ENCODE assay signal across 18 mouse cellular contexts in genomic region chr7:143500912-143501311, GRCm38 (mm10). TPM values are rescaled to one million over a fixed set of nuclear protein-coding genes. Genes with fewer than 3 reads are reported as not detected.
A peak's percentile ranks its signal among the peaks of the same experiment; 100 is the strongest.
DNase-seq lines count a peak whose midpoint lies in the region; ATAC-seq and TF ChIP-seq lines count a peak whose summit lies in the region.
"Had no signal": no experiment of that assay in that cellular context is flagged by ENCODE, and none has a peak within 500 bp of the region (broad histone marks: within the 10 kb centered on the region; RNA-seq: fewer than 3 reads in every experiment).

No protein-coding gene starts in this region.

- TF ChIP-seq RAD21 in MEL (IDR thresholded peaks at IDR 0.05; ENCODE audit: low read depth, low read length), result no peak

- H3K27me3 ChIP-seq in kidney, embryonic 14.5 days (ENCODE audit: control insufficient read depth, insufficient read depth, low read length), result peaks cover 37% of the 10 kb centered on the region
- no peaks in the 10 kb centered on the region for H3K27me3 ChIP-seq in MEL (ENCODE audit: control insufficient read depth in 1 of 2, insufficient read depth in 2 of 2, low read length in 2 of 2)
- H3K27me3 ChIP-seq in liver, embryonic 16.5 days (ENCODE audit: control insufficient read depth, insufficient read depth, low read depth, low read length), result peaks cover 48% of the 10 kb centered on the region

- no peak for TF ChIP-seq CTCF in MEL (IDR thresholded peaks at IDR 0.05 in 2 of 3, conservative IDR thresholded peaks at IDR 0.05 in 1 of 3; ENCODE audit: control insufficient read depth in 1 of 3, insufficient read depth in 1 of 3, low read depth in 2 of 3, low read length in 3 of 3, poor library complexity in 1 of 3, severe bottlenecking in 1 of 3)

- H3K4me2 ChIP-seq in kidney, embryonic 14.5 days (replicated peaks; ENCODE audit: low read depth, low read length), result no peak overlapping the region
- no peak overlapping the region for H3K4me2 ChIP-seq in liver, embryonic 16.5 days (ENCODE audit: low read depth, low read length)

- no peaks in the 10 kb centered on the region for H3K9me3 ChIP-seq in kidney, embryonic 14.5 days (ENCODE audit: control insufficient read depth, low read length)
- no peaks in the 10 kb centered on the region for H3K9me3 ChIP-seq in MEL (replicated peaks; ENCODE audit: insufficient read depth, low read length)
- no peaks in the 10 kb centered on the region for H3K9me3 ChIP-seq in liver, embryonic 16.5 days (replicated peaks; ENCODE audit: control insufficient read depth, low read length)
- H3K9me3 ChIP-seq: midbrain, embryonic 13.5 days; stomach, embryonic 15.5 days had no signal

- H3K79me2 ChIP-seq in MEL (ENCODE audit: control insufficient read depth, insufficient read depth, low read length, poor library complexity), result peaks cover 10% of the 10 kb centered on the region

- ATAC-seq in kidney, embryonic 14.5 days (ENCODE audit: low FRiP score, low TSS enrichment), result no peak
- peak; percentile 64 for ATAC-seq in liver, embryonic 16.5 days (ENCODE audit: low read depth)
- ATAC-seq in erythroblast, adult 5-6 weeks (replicated peaks; ENCODE audit: low FRiP score, poor library complexity, severe bottlenecking), result no peak
- ATAC-seq: forebrain, embryonic 16.5 days; hindbrain, embryonic 16.5 days; midbrain, embryonic 13.5 days had no signal

- H3K4me3 ChIP-seq in kidney, embryonic 14.5 days (ENCODE audit: low read length), result no peak overlapping the region
- peak overlapping the region; percentile 78 to 91; a peak in 3 of 4 replicates for H3K4me3 ChIP-seq in MEL (ENCODE audit: control insufficient read depth in 1 of 2, insufficient read depth in 1 of 2, low read depth in 2 of 2, low read length in 2 of 2)
- no peak overlapping the region for H3K4me3 ChIP-seq in liver, embryonic 16.5 days (ENCODE audit: low read depth, low read length)

- H3K4me1 ChIP-seq in kidney, embryonic 14.5 days (ENCODE audit: control insufficient read depth, insufficient read depth, low read length), result no peaks in the 10 kb centered on the region
- peaks cover 12 to 28% of the 10 kb centered on the region in 2 experiments for H3K4me1 ChIP-seq in MEL (ENCODE audit: control insufficient read depth in 1 of 2, insufficient read depth in 2 of 2, low read length in 2 of 2)
- peaks cover 3% of the 10 kb centered on the region for H3K4me1 ChIP-seq in liver, embryonic 16.5 days (ENCODE audit: control insufficient read depth, low read depth, low read length)

- no peak overlapping the region for H3K9ac ChIP-seq in kidney, embryonic 14.5 days (ENCODE audit: low read depth, low read length)
- peak overlapping the region; percentile 85 for H3K9ac ChIP-seq in MEL (ENCODE audit: control insufficient read depth, low read depth, low read length, poor library complexity, severe bottlenecking)
- no peak overlapping the region for H3K9ac ChIP-seq in liver, embryonic 16.5 days (ENCODE audit: low read depth, low read length)
- H3K9ac ChIP-seq: midbrain, embryonic 13.5 days; stomach, embryonic 15.5 days had no signal

- H3K36me3 ChIP-seq in kidney, embryonic 14.5 days (ENCODE audit: control insufficient read depth, insufficient read depth, low read length), result no peaks in the 10 kb centered on the region
- H3K36me3 ChIP-seq in MEL (ENCODE audit: control insufficient read depth in 1 of 2, insufficient read depth in 2 of 2, low read length in 2 of 2), result peaks cover 0 to 16% of the 10 kb centered on the region in 2 experiments; a peak in 2 of 4 replicates
- no peaks in the 10 kb centered on the region for H3K36me3 ChIP-seq in liver, embryonic 16.5 days (ENCODE audit: control insufficient read depth, insufficient read depth)
- H3K36me3 ChIP-seq: G1E; midbrain, embryonic 13.5 days; stomach, embryonic 15.5 days had no signal

- peak; percentile 89 for DNase-seq in kidney, adult 11 months
- DNase-seq in MEL (ENCODE audit: low read depth, low spot score), result peak; percentile 81
- DNase-seq in kidney, adult 9 months, result peak; percentile 92
- DNase-seq in T-cell, adult 2 months (ENCODE audit: low spot score), result no peak
- DNase-seq: cerebellum, adult 18-20 months; gastrocnemius, adult 2 months; thymus, postnatal 14 days had no signal

- H3K27ac ChIP-seq in kidney, embryonic 14.5 days (ENCODE audit: low read depth, low read length), result no peak overlapping the region
- H3K27ac ChIP-seq in MEL (ENCODE audit: control insufficient read depth, low read depth, low read length), result peak overlapping the region; percentile 84; the same call in 1 of the 2 replicates
- H3K27ac ChIP-seq in liver, embryonic 16.5 days (ENCODE audit: low read length), result no peak overlapping the region
- H3K27ac ChIP-seq: gastrocnemius, adult 2 months; midbrain, embryonic 13.5 days; stomach, embryonic 15.5 days had no signal

- peak in 1 of 2 experiments; percentile 41; a peak in 1 of 4 replicates for TF ChIP-seq POLR2A in MEL (IDR thresholded peaks at IDR 0.05; ENCODE audit: control insufficient read depth in 1 of 2, insufficient read depth in 1 of 2, low read depth in 1 of 2, low read length in 2 of 2, poor library complexity in 1 of 2)

- 20% methylated on average over 2 of the region's 2 CpGs for WGBS in kidney, embryonic 14.5 days
- 44% methylated on average over 2 of the region's 2 CpGs for WGBS in liver, embryonic 16.5 days (ENCODE audit: insufficient replicate concordance)

- TF ChIP-seq EP300 in MEL (IDR thresholded peaks at IDR 0.05; ENCODE audit: low read depth in 1 of 2, low read length in 2 of 2), result peak in 1 of 2 experiments; percentile 27; a peak in 1 of 4 replicates

TF ChIP-seq in MEL, 35 proteins besides CTCF, POLR2A, EP300 and RAD21 (continues in another document):
- TF ChIP-seq ZC3H11A (IDR thresholded peaks at IDR 0.05; ENCODE audit: low read depth, low read length), result no peak
- TF ChIP-seq GABPA (IDR thresholded peaks at IDR 0.05; ENCODE audit: low read depth, low read length), result no peak
- TF ChIP-seq MAZ (IDR thresholded peaks at IDR 0.05; ENCODE audit: low read depth, low read length), result no peak
- no peak for TF ChIP-seq BHLHE40 (IDR thresholded peaks at IDR 0.05; ENCODE audit: borderline replicate concordance, low read depth, low read length)
- TF ChIP-seq POLR2AphosphoS5 (IDR thresholded peaks at IDR 0.05; ENCODE audit: borderline replicate concordance, low read depth, low read length), result no peak
- no peak for TF ChIP-seq CHD1 (IDR thresholded peaks at IDR 0.05; ENCODE audit: low read depth, low read length)
- no peak for TF ChIP-seq MAX (IDR thresholded peaks at IDR 0.05; ENCODE audit: low read length)
- TF ChIP-seq USF2 (IDR thresholded peaks at IDR 0.05; ENCODE audit: borderline replicate concordance in 1 of 2, insufficient read depth in 1 of 2, low read depth in 1 of 2, low read length in 2 of 2), result no peak
- no peak for TF ChIP-seq HCFC1 (IDR thresholded peaks at IDR 0.05; ENCODE audit: low read depth, low read length)
- no peak for TF ChIP-seq TBP (IDR thresholded peaks at IDR 0.05; ENCODE audit: low read depth, low read length)
- no peak for TF ChIP-seq NRF1 (IDR thresholded peaks at IDR 0.05; ENCODE audit: insufficient read depth, low read depth, low read length, poor library complexity, severe bottlenecking)
- no peak for TF ChIP-seq ZKSCAN1 (IDR thresholded peaks at IDR 0.05; ENCODE audit: low read depth, low read length)
- TF ChIP-seq GATA1 (IDR thresholded peaks at IDR 0.05; ENCODE audit: low read depth, low read length), result no peak
- TF ChIP-seq JUND (IDR thresholded peaks at IDR 0.05; ENCODE audit: low read depth, low read length), result no peak
- TF ChIP-seq MAFK (IDR thresholded peaks at IDR 0.05; ENCODE audit: borderline replicate concordance, low read depth, low read length), result no peak
- no peak for TF ChIP-seq KAT2A (conservative IDR thresholded peaks at IDR 0.05; ENCODE audit: low read depth, low read length)

RNA-seq across cellular contexts. Expression of gene Phlda2, which starts 2.0 kb away (rescaled TPM):
- 7.3 and 10.6 TPM in 2 replicates for polyA plus RNA-seq in kidney, embryonic 14.5 days (2014; fragmentation: Nextera tagmentation; extraction: Ambion mirVana)
- 152 and 160 TPM in 2 replicates for total RNA-seq in MEL (2012; rRNA removed)
- polyA plus RNA-seq in MEL (2012; ENCODE audit: insufficient read depth in 1 of 2, insufficient read length in 2 of 2, low read depth in 1 of 2, low replicate concordance in 2 of 2, missing spikeins in 1 of 2), result 100 to 1,000 TPM in 1 of 2 experiments, not detected in 1; 253 TPM
- polyA plus RNA-seq in liver, embryonic 16.5 days (2015; fragmentation: Nextera tagmentation; extraction: Ambion mirVana), result 25.8 and 25.9 TPM in 2 replicates
- total RNA-seq in erythroblast, adult 5-6 weeks (2015; ENCODE audit: low replicate concordance), result not detected in 2 replicates
- not detected in 2 replicates for total RNA-seq in erythroblast, adult 5-6 weeks (2017; ENCODE audit: low replicate concordance)
- total RNA-seq: gastrocnemius, adult 2 months; heart, postnatal 25 days; left cerebral cortex, postnatal 10 days had no signal
- polyA plus RNA-seq: forebrain, embryonic 16.5 days had no signal

RNA-seq across cellular contexts. Expression of gene Slc22a18, which starts 27.4 kb away (rescaled TPM):
- polyA plus RNA-seq in kidney, embryonic 14.5 days (2014; fragmentation: Nextera tagmentation; extraction: Ambion mirVana), result 4.4 and 4.7 TPM in 2 replicates
- total RNA-seq in MEL (2012; rRNA removed), result 5.2 and 5.8 TPM in 2 replicates
- 10 to 100 TPM in 1 of 2 experiments, not detected in 1; 19.8 TPM for polyA plus RNA-seq in MEL (2012; ENCODE audit: insufficient read depth in 1 of 2, insufficient read length in 2 of 2, low read depth in 1 of 2, low replicate concordance in 2 of 2, missing spikeins in 1 of 2)
- 13.0 and 14.4 TPM in 2 replicates for polyA plus RNA-seq in liver, embryonic 16.5 days (2015; fragmentation: Nextera tagmentation; extraction: Ambion mirVana)
- total RNA-seq in erythroblast, adult 5-6 weeks (2015; ENCODE audit: low replicate concordance), result not detected in 2 replicates
- not detected in 2 replicates for total RNA-seq in erythroblast, adult 5-6 weeks (2017; ENCODE audit: low replicate concordance)
- polyA plus RNA-seq: C2C12 had no signal

RNA-seq across cellular contexts. Expression of gene Cdkn1c, which starts 40.1 kb away (rescaled TPM):
- polyA plus RNA-seq in kidney, embryonic 14.5 days (2014; fragmentation: Nextera tagmentation; extraction: Ambion mirVana), result 1,196 and 1,506 TPM in 2 replicates
- total RNA-seq in MEL (2012; rRNA removed), result 9.5 and 10.0 TPM in 2 replicates
- 10 to 100 TPM in 1 of 2 experiments, not detected in 1; 11.9 TPM for polyA plus RNA-seq in MEL (2012; ENCODE audit: insufficient read depth in 1 of 2, insufficient read length in 2 of 2, low read depth in 1 of 2, low replicate concordance in 2 of 2, missing spikeins in 1 of 2)
- polyA plus RNA-seq in liver, embryonic 16.5 days (2015; fragmentation: Nextera tagmentation; extraction: Ambion mirVana), result 143 and 173 TPM in 2 replicates
- not detected in 2 replicates for total RNA-seq in erythroblast, adult 5-6 weeks (2015; ENCODE audit: low replicate concordance)
- 0.09 TPM in 1 of 2 replicates, not detected in the other for total RNA-seq in erythroblast, adult 5-6 weeks (2017; ENCODE audit: low replicate concordance)
- total RNA-seq: G1E had no signal

RNA-seq across cellular contexts. Expression of gene Nap1l4, which starts 48.0 kb away (rescaled TPM):
- polyA plus RNA-seq in kidney, embryonic 14.5 days (2014; fragmentation: Nextera tagmentation; extraction: Ambion mirVana), result 138 and 158 TPM in 2 replicates
- 136 and 165 TPM in 2 replicates for total RNA-seq in MEL (2012; rRNA removed)
- polyA plus RNA-seq in MEL (2012; ENCODE audit: insufficient read depth in 1 of 2, insufficient read length in 2 of 2, low read depth in 1 of 2, low replicate concordance in 2 of 2, missing spikeins in 1 of 2), result 100 to 1,000 TPM in 1 of 2 experiments, not detected in 1; 186 TPM
- polyA plus RNA-seq in liver, embryonic 16.5 days (2015; fragmentation: Nextera tagmentation; extraction: Ambion mirVana), result 74.9 and 78.9 TPM in 2 replicates
- 40.7 and 45.1 TPM in 2 replicates for total RNA-seq in erythroblast, adult 5-6 weeks (2015; ENCODE audit: low replicate concordance)
- total RNA-seq in erythroblast, adult 5-6 weeks (2017; ENCODE audit: low replicate concordance), result 89.7 and 118 TPM in 2 replicates

Comparison
In these comparisons a context has a peak if more than half of its experiments do, and no peak if none do; other contexts are left out.
1. H3K4me3 ChIP-seq: peak in MEL (2 of 2); none in kidney, embryonic 14.5 days (single experiment) and liver, embryonic 16.5 days (single experiment).
2. RNA of gene Cdkn1c, which starts 40.1 kb away (polyA plus RNA-seq): 1,196 to 1,506 TPM in kidney, embryonic 14.5 days and 143 to 173 TPM in liver, embryonic 16.5 days; 11.9 TPM in MEL; every median in the first group is over 10 times any median in the second.